Mouse (Mus musculus) right cerebral cortex, postnatal 25 days (tissue): ENCODE data around the gene B3gnt4.

Experiments used
- DNase-seq: peaks from one replicate; pipeline ENCODE4 v3.0.0; 2022

The B3gnt4 gene

DNA sequence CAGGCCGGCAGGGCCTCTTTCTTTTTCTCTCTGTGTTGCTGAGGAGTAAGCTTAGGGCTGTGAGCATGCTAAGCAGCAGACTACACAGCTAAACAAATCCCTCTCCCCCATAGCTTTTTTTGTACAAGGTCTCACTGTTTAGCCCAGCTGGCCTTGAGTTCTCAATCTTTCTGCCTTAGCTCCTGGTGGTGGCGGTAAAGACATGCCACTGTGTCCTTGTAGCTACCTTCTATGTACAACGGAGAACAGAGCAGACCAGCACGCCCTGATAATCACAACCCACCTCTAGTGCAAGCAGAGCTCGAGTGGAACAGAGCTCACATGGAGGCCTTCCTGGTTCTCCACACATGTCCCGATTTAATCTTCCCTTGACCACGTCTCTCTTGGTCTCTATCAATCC is 18.4 kb downstream of the B3gnt4 start:
- peak; percentile 1 for DNase-seq

DNA sequence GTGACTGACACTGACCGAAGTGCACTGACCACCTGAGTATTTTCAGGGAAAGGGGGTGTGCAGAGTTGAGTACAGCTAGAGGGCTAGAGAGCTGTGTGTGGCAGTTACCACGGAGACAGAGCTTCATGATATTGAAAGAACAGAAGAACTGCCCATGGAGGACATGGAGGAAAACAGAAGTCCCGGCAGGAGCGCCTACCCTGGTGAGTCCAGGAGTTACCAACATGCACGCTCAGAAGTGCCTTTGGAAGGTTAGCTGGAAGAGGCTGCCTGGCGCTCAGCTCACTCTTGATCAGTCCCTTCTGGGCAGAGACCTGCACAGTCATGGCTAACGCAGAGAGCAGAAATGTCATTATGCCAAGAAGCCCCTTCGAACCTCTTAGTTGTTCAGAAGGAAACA is 19.8 kb downstream of the B3gnt4 start:
- peak; percentile 2 for DNase-seq

GRCm38 (mm10) chr5:123533801-123534200 is 23.5 kb downstream of the B3gnt4 start:
- peak; percentile 1 for DNase-seq

- DNase-seq = no peak
These were observed 45.4 kb downstream of the B3gnt4 start for GRCm38 (mm10) chr5:123555693-123556092.

DNA sequence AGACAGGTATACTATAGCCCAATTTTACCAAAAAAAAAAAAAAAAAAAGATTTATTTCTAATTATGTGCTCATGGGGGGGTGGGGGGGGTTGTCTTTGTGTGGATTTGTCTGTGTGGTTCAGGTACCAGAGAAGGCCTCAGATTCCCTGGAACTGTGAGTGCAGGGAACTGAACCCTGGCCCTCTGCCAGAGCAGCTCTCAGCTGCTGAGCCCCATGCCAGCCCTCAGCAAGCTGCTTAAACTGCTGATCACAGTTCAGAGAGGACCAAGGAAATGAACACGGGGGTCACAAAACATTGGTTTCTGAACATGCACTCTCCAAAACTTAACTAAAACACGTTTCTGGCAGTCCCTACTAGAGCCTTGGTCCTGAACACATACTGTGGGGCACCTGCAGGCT is 46.2 kb downstream of the B3gnt4 start:
- no peak for DNase-seq

GRCm38 (mm10) chr5:123559588-123559987 is 49.3 kb downstream of the B3gnt4 start:
- DNase-seq = no peak

DNA sequence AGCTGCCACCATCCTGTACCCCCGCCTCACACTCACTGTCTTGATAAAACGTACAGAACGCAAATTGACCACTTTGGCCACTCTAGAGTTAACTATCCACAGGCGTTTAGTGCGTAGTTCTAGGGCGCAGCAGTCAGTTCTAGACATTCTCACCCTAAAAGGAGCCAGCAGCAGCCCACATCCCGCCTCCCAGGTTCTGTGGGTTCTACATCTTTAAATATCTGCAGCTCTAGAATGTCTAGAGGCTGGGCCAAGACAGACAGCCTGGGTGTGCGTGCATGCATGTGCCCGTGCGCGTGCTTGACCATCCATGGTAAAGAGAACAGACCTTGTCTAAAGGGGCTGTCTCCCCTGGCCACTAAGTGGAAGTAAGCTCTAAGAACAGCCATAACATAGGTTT is 50.9 kb downstream of the B3gnt4 start:
- DNase-seq = no peak
